Mouse (Mus musculus): ENCODE data around the gene Hmgb1.

The Hmgb1 gene

GRCm38 (mm10) chr5:149051571-149052420 is 132.5 kb downstream of the Hmgb1 start:
- peak; percentile 84 for DNase-seq

DNA sequence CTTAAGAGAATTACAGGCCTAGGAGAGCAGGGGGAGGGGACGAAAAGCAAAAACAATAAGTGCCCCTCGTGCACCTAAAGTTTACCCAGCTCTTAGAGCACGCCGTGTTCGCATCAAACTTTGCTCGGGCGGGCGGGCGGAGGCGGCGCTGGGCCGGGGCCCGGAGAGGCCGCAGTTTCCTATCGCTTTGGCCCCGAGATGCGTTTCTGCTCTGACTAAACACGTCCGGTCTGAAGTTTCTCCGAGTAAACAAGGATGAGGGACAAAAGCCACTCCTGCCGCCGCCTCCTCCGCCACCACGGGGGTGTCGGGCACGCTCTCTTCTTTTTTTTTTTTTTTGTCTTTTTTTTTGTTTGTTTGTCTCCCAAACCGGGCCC is 133.1 kb downstream of the Hmgb1 start:
- no peak for DNase-seq

- no peak for DNase-seq
Observed at GRCm38 (mm10) chr5:149050588-149051160, 133.6 kb downstream of the Hmgb1 start.

DNA sequence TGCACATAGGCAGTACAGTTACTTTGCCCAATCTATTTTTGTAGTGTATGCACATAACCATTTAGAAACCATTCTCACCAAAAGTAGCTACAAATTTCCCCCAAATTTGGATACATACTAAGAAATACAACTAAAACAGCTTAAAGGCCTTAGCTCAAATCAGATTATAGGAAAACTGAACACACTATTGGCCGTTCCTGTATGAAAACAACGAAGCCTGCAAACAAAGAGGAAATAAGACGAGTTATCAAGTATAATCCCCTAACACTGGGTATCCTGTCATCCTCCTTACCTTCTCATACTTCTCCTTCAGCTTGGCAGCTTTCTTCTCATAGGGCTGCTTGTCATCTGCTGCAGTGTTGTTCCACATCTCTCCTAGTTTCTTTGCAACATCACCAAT is 134.9 kb downstream of the Hmgb1 start:
- no peak for DNase-seq

GRCm38 (mm10) chr5:149048961-149049360 is 135.3 kb downstream of the Hmgb1 start:
- no peak for DNase-seq

DNA sequence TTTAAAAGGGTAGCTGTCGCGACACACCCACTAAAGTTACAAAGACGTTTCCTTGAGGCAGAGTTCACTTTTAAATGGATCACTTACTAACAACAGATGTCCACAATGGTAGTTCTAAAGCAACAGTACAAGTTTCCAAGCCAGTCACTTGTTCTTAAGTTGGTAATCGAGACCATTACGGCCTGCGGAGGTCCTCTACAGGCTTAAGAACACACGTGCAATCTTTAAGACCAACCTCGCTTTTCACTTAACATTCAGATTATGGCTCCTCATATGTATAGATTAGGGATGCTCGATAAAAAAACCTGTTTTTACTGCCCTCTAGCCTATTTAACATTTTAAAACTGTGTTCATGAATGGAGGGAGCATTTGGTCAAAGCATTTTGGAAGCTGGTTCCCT is 137.6 kb downstream of the Hmgb1 start:
- no peak for DNase-seq

DNA sequence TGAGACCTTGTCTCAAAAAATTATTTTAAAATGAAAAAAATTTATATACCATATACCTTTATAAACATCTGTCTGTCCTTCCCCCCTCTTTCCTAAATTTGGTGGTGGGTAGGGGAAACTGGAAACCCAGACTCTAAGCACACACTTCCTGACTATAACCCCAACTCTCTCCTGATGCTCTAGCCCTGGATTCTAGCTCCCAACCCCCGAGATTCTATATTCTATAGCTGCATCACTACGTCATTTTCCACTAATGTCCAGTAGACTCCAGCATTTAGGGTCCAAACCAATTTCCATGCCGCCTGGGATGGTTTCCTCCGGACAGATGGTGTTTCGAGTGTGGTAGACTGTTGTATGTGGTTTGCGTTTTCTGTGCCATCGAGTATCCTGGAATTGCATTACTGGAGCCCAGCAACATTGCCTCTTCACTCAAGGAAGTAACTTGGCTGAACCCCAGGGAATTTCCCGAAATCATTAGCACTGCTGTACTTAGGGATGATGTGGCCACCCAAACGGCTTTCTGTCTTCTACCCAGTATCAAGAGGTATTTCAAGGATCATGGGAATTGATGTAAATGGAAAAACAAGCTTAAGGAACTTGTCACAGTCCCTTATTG is 138.7 kb downstream of the Hmgb1 start:
- DNase-seq, result no peak

DNA sequence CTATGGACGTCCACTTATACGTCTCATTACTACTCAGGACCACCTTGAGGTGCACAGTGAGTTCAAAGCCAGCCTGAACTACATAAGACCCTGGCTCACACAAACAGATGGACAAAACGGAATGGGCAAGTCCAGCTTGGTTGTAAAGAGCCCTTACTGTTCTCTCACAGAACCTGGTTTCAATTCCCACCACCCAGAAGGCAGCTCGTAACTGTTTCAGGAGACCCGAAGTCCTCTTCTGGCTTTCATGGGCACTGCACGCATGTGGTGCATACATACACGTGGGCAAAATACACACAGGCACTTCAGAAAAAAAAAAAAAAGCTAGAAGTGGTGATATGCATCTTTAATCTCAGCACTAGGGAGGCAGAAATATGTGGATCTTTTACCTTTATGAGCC is 139.2 kb downstream of the Hmgb1 start:
- no peak for DNase-seq

- DNase-seq, result no peak
Observed at GRCm38 (mm10) chr5:149044067-149044466, 140.2 kb downstream of the Hmgb1 start.

DNA sequence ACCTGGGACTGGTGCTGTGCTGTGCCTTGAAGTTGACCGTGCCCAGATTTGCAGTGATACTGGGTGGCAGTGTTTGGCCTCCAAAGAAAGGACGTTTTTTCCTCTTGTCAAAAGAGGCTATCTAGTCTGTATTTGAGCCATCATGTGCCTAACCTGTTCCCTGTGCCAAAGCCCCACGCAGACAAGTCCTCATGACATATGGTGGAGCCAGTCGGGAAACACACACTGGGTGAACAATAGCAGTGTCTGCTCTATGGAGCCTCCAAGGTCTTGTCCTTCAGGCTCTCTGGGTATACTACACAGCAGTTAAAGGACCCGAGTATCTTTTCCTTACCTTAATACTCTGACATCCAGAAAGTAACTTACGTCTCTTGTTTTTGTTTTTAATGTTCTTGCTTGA is 141.0 kb downstream of the Hmgb1 start:
- DNase-seq, result no peak

- no peak for DNase-seq
Observed at GRCm38 (mm10) chr5:149039825-149040224, 144.5 kb downstream of the Hmgb1 start.

DNA sequence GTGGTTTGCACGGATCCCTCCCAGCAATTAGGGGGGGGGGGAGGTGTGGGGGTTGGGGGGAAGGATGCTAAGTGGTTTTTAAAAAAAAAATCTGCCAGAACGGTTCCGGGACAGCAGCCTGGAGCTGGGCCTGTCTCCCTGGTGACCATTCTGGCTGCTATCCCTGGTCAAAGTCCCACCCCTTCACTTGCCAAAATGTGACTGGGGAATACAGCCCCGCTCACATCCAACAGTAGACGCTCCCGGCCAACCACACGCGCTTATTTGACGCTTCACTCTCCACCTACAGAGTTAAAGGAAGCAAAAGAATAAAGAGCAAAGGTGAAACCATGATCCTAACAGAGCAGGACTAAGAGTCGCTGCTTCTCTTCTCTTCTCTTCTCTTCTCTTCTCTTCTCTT is 146.6 kb downstream of the Hmgb1 start:
- no peak for DNase-seq

DNA sequence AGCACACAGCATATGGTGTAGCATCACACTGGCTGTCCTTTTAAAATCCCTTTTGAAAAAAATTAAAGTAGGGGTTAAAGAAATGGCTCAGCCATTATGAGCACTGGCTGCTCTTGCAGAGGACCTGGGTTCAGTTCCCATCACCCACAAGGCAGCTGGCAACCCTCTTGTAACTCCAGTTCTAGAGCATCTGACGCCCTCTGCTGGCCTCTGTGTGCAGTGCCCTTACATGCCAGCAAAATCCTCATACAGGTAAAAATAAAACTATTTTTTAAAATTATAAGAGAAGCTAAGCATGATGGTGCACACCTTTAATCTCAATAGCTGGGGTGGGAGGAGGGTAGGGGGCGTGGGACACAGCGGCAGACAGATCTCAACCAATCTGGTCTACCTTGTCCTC is 147.4 kb downstream of the Hmgb1 start:
- no peak for DNase-seq

DNA sequence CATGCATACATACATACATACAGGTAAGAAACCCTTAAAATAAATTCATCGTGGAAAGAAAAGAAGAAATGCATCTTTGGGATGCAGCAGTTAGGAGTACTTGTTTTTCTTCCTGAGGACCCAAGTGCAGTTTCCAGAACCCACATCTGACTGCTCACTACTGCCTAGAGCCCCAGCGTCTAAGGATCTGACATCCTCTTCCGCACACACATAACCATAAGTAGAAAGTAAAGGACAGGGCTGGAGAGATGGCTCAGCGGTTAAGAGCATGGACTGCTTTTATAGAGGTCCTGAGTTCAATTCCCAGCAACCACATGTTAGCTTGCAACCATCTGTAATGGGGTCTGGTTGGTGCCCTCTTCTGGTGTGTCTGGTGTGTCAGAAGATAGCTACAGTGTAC is 151.9 kb downstream of the Hmgb1 start:
- no peak for DNase-seq

GRCm38 (mm10) chr5:149031199-149031750 is 153.0 kb downstream of the Hmgb1 start:
- peak; percentile 57 for DNase-seq

- DNase-seq, result no peak
Observed at GRCm38 (mm10) chr5:149030103-149030502, 154.2 kb downstream of the Hmgb1 start.

- no peak for DNase-seq
Observed at GRCm38 (mm10) chr5:149028394-149028793, 155.9 kb downstream of the Hmgb1 start.

- DNase-seq, result no peak
Observed at GRCm38 (mm10) chr5:149027389-149027788, 156.9 kb downstream of the Hmgb1 start.

GRCm38 (mm10) chr5:149021120-149021519 is 163.2 kb downstream of the Hmgb1 start:
- no peak for DNase-seq

DNA sequence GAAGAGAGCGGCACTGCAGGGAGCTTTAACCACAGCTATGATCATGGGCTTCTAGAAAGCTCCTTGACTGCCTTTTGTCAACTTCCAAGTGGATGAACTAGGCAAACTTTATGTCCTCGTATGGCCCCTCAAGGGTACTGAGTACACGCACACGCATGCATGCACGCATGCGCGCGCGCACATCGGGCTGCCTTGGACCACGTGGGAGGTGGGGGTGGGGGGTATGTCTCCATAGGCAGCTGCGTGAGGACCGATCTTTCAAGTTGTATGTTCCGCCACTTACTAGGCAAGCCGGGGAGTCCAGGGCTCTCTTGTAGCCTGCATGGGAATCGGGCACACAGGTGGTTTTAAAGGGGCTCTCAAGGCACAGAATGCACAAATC is 163.6 kb downstream of the Hmgb1 start:
- no peak for DNase-seq

GRCm38 (mm10) chr5:149020059-149020680 is 164.1 kb downstream of the Hmgb1 start:
- no peak for DNase-seq

GRCm38 (mm10) chr5:149017666-149018415 is 166.4 kb downstream of the Hmgb1 start:
- no peak for DNase-seq

DNA sequence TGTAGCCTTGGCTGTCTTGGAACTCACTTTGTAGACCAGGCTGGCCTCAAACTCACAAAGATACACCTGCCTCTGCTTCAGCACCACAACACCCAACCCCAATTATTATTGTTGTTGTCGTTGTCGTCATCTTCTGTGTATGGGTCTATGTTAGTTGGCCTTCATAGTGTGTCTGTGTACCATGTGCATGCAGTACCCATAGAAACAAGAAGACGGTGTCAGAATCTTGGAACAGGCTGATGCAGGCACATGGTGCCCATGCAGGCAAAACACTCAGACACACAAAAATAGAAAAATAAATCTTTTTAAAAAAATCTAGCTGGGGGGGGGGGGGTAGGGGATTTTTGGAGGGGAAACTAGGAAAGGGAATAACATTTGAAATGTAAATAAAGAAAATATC is 167.1 kb downstream of the Hmgb1 start:
- no peak for DNase-seq

All from right cerebral cortex, postnatal 25 days (tissue).